Mouse (Mus musculus) adrenal gland, postnatal 25 days (tissue): ENCODE measurements at regions not wholly inside any gene's neighbourhood (a gene's known extent, or its start where the extent isn't known, plus 50 kb on each side); places are given as distances from the start of the nearest gene placed in this dataset.

Experiments used
- DNase-seq: peaks from one replicate; pipeline ENCODE4 v3.0.0; 2021; ENCODE audit warnings: mixed read lengths

- DNase-seq: no peak
Observed at GRCm38 (mm10) chr6:140299653-140300052, 124.2 kb upstream of the Plekha5 start.

- no peak for DNase-seq
Observed at GRCm38 (mm10) chr6:140297969-140298554, 125.8 kb upstream of the Plekha5 start.

- no peak for DNase-seq
Observed at GRCm38 (mm10) chr6:140297561-140297960, 126.3 kb upstream of the Plekha5 start.

- no peak for DNase-seq
Observed at GRCm38 (mm10) chr6:140290109-140290508, 133.7 kb upstream of the Plekha5 start.

DNA sequence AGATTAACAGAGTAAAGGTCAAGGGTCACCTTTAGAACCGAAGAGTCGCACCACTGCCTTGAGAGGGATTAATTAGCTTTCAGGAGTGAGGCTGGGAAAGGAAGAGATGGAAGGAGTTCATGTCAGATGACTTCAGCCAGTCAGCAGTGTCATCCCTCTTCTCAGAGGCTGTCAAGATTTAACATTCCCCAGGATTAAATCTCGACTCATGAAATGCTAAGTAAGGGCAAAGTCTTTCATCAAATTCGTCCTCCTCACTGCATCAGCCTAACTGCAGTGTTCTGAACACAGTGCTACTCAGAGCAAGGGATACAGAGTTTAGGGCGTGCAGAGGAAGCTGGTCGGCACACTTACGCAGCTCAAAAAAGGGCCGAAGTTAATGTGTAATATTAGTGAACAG, 135.1 kb upstream of the Plekha5 start:
- DNase-seq: no peak

- no peak for DNase-seq
Observed at GRCm38 (mm10) chr6:140282285-140282577, 141.6 kb upstream of the Plekha5 start.

DNA sequence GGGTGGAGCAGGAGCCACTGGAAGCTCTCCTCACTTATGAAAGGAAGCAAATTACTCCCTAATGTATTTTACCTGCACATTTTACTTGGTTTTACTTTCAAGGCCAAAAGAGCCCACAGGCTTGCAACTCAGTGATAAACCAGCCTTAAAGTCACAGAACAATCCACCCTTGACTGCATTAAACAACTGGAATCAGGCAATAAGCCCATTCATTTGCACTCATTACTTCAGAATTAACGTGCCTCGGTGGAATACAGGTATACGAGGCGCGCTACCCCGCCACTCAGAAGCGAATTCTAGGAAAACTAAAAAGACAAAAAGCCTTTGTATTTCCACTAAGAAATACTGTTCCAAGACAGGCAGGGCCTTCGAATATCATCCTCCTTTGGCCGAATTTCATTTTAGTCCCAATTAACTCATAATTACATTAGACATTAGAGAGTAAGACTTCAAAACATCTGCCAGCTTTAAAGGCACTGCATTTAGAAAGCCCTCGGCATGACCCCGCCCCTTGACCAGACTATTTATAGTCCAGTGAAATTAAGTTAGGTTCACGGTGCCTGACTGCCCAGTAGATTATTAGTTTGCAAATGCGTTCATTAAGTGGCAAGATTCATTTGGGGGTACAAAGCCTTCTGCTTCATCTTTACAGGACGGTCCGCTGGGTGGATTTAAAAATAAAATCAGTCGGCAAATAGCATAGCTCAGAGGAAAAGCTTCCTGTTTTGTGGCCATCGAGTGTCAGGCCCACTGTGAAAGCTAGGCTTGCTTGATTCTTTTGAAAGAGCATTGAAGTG, 142.2 kb upstream of the Plekha5 start:
- DNase-seq: no peak

DNA sequence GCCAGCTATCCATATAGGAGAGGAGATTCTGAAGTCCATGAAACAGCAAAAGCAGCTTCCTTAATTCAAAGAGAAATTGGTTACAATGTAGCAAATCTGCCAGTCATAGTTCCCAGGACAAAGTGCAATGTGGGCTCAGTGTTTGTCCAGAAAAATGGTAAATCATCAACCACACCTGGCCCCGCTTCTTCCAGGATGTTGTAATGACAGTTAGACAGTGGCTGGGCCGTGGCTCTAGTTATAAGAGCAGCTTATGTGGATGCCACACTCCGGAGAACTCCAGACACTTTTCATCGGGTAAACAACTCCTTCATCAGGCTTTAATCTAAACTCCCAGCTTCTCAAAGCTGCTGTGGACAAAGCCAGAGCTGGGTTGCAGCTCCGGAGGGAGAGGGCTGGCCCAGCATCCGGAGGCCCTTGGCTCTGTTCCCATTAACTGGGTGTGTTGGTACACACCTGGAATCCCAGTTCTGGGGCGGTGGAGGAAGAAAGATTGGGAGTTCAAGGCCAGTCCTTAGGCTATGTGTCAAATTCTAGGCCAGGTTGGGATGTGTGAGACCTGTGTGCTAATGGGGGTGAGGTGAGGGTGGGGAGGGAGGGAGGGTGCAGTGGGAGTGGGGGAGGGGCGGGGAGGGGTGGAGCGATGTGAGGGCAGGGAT, 142.9 kb upstream of the Plekha5 start:
- DNase-seq: no peak

- no peak for DNase-seq
Observed at GRCm38 (mm10) chr6:140279736-140280370, 144.0 kb upstream of the Plekha5 start.

- DNase-seq: no peak
Observed at GRCm38 (mm10) chr6:140278750-140279149, 145.1 kb upstream of the Plekha5 start.

DNA sequence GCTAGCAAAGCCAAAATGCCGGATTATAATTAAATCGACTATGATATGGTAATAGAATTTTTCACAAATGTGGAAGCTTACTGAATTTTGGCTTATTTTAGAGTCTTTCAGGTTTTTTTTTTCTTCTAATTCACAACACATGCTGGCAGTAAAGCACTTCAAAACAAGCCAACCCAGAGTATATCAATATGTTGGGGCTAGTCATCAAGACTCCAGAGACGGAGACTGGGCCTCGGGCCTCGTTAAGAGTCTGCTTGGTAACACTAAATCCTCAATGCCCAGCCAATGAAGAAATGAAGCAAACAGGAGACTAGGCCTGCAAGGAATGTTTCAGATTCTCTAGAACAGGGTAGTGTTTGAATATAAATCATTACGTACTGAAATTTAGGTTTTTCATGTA, 153.3 kb upstream of the Plekha5 start:
- DNase-seq: no peak

GRCm38 (mm10) chr6:140268315-140269070, 155.4 kb upstream of the Plekha5 start:
- no peak for DNase-seq

DNA sequence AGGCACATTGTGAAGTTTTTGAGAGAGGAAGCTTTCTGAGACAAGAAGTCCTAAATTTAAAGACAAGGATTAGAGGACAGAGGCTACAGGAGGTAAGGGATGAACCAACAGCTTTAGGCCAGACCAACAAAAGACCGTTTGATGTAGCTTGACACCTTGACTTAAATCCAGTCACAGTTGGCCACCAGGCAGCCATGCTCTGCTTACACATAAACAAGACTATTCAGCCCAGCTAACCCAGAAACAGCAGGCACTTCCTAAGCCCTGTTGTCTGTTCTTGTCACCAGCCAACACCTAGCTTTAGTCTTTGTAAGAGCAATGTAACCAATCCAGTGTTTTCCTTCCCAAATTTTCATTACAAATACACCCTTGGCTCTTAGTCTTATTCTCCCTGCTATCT, 159.9 kb upstream of the Plekha5 start:
- no peak for DNase-seq

DNA sequence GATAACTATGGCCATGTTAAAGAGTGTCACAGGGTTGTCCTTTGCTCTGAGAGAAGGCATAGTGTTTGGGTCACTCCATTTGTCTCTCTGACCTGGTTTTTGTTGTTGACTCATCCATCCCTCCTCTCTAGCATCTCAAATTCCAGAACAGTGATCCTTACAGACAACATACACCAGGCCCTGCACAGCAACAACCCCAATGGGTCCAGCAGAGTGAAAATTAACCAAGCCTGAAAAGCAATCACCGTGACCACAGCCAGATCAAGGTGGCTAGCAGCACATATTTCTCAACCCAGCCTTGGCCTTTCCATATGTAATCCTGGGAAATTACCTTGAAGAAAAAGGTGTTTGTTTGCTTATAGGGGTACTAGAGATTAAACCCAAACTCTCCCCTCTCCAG, 162.0 kb upstream of the Plekha5 start:
- no peak for DNase-seq

DNA sequence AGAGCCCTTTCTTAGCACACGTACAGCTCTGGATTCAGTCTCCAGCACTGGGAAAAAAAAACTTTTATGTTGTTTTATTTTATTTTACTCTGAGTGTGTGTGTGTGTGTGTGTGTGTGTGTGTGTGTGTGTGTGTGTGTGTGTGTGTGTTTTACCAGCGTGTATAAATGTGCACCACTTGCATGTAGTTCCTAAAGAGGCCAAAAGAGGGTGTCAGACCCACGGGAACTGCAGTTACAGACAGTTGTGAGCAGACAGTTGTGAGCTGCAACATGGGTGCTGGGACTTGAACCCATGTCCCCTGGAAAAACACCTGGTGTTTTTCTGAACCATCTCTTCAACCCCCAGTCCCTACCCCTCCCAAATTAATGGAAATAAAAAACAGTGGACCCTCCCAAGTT, 165.1 kb upstream of the Plekha5 start:
- no peak for DNase-seq

- DNase-seq: no peak
Observed at GRCm38 (mm10) chr6:140258101-140258500, 165.8 kb upstream of the Plekha5 start.

GRCm38 (mm10) chr6:140251527-140251926, 172.3 kb upstream of the Plekha5 start:
- DNase-seq: no peak

GRCm38 (mm10) chr6:140243411-140244151, 180.3 kb upstream of the Plekha5 start:
- DNase-seq: no peak

DNA sequence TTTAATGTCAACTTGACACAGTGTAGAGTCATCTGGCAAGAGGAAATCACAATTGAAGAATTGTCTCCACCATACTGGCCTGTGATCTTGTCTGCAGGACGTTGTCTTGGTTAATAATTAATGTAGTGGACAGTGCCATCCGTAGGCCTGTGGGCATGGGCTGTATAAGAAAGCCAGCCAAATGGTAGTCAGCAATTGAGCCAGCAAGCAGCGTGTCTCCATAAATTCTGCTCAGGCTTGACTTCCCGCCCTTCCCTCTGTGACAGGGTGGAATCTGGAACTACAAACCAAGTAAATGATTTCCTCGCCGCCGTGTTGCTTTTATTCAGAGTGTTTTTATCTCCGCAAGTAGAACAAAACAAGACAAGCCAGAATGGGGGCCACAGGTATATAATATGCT, 184.5 kb upstream of the Plekha5 start:
- DNase-seq: no peak

GRCm38 (mm10) chr6:140231537-140231936, 190.3 kb upstream of the Plcz1 start:
- no peak for DNase-seq

DNA sequence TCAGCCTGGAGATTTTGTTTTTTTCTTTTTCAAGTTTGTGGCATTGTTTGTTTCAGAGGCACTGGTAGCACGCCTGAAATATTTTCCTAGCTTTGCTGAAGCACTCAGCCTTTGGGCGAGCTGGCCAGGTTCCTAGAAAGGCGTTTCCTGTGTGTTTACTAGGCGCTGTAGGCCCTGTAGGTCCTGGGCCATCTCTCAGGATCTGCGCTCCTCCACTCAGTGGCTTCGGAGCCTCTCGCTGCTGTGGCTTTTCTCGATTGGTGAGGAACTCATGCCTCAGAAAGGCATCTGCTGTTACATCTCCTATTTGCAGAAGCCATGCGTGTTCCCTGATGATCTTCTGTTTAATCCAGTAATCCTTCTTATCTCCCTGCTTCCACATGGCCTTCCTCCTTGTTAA, 188.0 kb upstream of the Plcz1 start:
- DNase-seq: peak; percentile 30

DNA sequence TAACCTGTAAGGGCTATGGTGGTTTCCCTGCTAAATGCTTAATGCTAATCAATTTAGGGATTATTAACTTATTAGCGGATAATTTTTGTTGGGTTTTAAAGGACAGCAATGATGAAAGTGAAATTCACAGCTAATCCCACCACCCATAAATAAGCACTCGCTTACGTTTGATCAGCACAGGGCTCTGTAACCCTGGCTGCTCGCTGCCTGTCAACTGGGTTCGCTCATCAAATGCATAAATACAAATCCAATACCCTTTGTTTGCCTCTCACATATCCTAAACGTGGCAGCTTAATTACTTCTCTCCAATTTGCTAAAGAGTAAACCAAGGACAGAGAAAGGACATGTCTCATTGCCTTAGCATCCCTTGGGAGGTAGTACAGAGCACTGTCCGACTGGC, 187.5 kb upstream of the Plcz1 start:
- DNase-seq: no peak
